Mouse (Mus musculus): ENCODE results near the gene Prune2. TPM values are rescaled to one million over a fixed set of nuclear protein-coding genes. Genes with fewer than 3 reads are reported as not detected.

Gene Prune2
- total and polyA plus RNA-seq, 3 experiments, result 0.55 TPM; not detected in 2

DNA sequence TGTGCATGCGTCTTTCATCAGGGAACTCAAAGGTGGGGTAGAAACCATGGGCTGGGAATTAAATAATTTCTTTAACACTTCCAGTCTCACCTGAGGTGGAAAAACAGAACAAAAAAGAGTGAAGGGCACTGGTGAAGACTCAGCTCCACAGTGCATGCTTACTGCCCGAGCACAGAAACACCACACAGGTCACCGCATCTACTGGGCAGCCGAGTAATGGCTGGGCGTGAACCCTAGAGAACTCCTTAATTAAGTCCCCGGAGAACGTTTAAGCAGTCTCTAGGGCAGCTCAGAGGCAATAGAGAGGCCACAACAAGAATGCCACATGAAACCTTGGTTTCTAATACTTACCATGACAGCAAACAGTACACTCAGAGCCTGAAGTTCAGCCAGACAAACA, 288.6 kb downstream of the Prune2 start:
- Histone ChIP-seq H3K4me1 (ENCODE audit: insufficient read depth, low read depth, low read length) (no peaks in the 10 kb centered on the region; the same call in 1 of the 2 replicates), H3K4me3 (ENCODE audit: low read depth, low read length) (no peak overlapping the region), H3K27me3 (ENCODE audit: insufficient read depth, low read length) (peaks cover 9% of the 10 kb centered on the region; the same call in 1 of the 2 replicates), H3K9me3 (replicated peaks) (no peaks in the 10 kb centered on the region), H3K36me3 (replicated peaks) (no peaks in the 10 kb centered on the region)
- TF ChIP-seq POLR2AphosphoS5 (IDR thresholded peaks at IDR 0.05; ENCODE audit: insufficient replicate concordance, low read depth, low read length), result no peak
- TF ChIP-seq GATA2 (IDR thresholded peaks at IDR 0.05; ENCODE audit: borderline replicate concordance, low read depth, low read length), result no peak
- TF ChIP-seq TAL1 (conservative IDR thresholded peaks at IDR 0.05; ENCODE audit: low read depth, low read length), result no peak
- ATAC-seq (ENCODE audit: extremely low read depth, insufficient number of reproducible peaks, low FRiP score, poor library complexity, severe bottlenecking) (no peak), DNase-seq (ENCODE audit: low spot score) (no peak)

DNA sequence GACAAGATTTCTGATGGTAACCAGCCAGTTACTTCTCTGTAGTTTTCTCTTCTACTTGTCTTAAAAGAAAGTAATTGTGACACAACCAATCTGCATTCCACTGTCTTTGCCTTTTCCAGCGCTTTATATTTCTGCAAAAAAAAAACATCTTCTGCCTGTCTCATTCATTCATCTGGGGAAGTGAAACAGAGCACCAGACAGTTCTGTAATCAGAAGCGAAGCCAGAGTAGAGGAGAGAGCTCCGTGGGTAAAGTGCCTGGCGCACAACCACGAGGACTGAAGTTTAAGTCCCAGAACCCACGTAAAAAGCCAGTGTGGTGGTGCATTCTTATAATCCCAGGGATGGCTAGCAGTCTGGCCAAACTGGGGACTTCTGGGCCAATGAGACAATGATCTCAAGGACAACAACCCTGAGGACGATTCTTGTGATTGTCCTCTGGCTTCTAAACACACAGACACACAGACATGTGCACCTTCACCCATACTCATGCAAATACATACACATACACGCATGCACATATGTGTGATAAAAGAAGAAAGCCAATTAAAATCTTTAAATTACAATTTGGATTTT, 291.5 kb downstream of the Prune2 start:
- TF ChIP-seq TAL1 (conservative IDR thresholded peaks at IDR 0.05; ENCODE audit: low read depth, low read length), result no peak
- no peak for TF ChIP-seq CTCF (IDR thresholded peaks at IDR 0.05; ENCODE audit: low read depth, low read length)
- no peak for TF ChIP-seq POLR2AphosphoS5 (IDR thresholded peaks at IDR 0.05; ENCODE audit: insufficient replicate concordance, low read depth, low read length)
- TF ChIP-seq GATA1 (IDR thresholded peaks at IDR 0.05; ENCODE audit: borderline replicate concordance, low read length), result no peak
- no peak for TF ChIP-seq GATA2 (IDR thresholded peaks at IDR 0.05; ENCODE audit: borderline replicate concordance, low read depth, low read length)
- Histone ChIP-seq H3K9me3 (replicated peaks) (no peaks in the 10 kb centered on the region), H3K4me3 (ENCODE audit: low read depth, low read length) (no peak overlapping the region), H3K4me1 (ENCODE audit: insufficient read depth, low read depth, low read length) (no peaks in the 10 kb centered on the region; the same call in 1 of the 2 replicates), H3K27me3 (ENCODE audit: insufficient read depth, low read length) (peaks cover 9% of the 10 kb centered on the region; the same call in 1 of the 2 replicates), H3K36me3 (replicated peaks) (no peaks in the 10 kb centered on the region)
- ATAC-seq (ENCODE audit: extremely low read depth, insufficient number of reproducible peaks, low FRiP score, poor library complexity, severe bottlenecking) (no peak), DNase-seq (ENCODE audit: low spot score) (no peak)

DNA sequence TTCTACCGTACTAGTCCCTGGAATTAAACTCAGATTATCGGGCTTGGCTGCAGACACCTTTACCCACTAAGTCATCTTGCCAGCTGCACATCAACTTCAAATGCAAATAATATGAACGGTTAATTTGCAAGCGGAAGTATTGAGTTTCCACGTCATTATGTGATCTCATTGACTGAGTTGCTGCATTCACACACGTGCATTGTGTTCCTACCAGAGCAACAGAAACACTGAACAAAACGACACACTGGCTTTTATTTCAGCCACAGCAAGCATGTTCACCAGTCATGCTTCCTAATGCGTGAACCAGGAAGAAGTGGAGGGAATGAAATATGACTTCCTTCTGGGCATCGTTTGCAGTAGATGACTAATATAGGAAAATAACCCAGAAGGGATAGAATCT, 293.8 kb downstream of the Prune2 start:
- Histone ChIP-seq H3K36me3 (replicated peaks) (no peaks in the 10 kb centered on the region), H3K27me3 (ENCODE audit: insufficient read depth, low read length) (peaks cover 9% of the 10 kb centered on the region; the same call in 1 of the 2 replicates), H3K4me1 (ENCODE audit: insufficient read depth, low read depth, low read length) (no peaks in the 10 kb centered on the region), H3K4me3 (ENCODE audit: low read depth, low read length) (no peak overlapping the region), H3K9me3 (replicated peaks) (no peaks in the 10 kb centered on the region)
- ATAC-seq (ENCODE audit: extremely low read depth, insufficient number of reproducible peaks, low FRiP score, poor library complexity, severe bottlenecking), result no peak
- TF ChIP-seq TAL1 (conservative IDR thresholded peaks at IDR 0.05; ENCODE audit: low read depth, low read length) (no peak), CTCF (IDR thresholded peaks at IDR 0.05; ENCODE audit: low read depth, low read length) (no peak), GATA2 (IDR thresholded peaks at IDR 0.05; ENCODE audit: borderline replicate concordance, low read depth, low read length) (no peak), POLR2AphosphoS5 (IDR thresholded peaks at IDR 0.05; ENCODE audit: insufficient replicate concordance, low read depth, low read length) (no peak), GATA1 (IDR thresholded peaks at IDR 0.05; ENCODE audit: borderline replicate concordance, low read length) (no peak)
- DNase-seq (ENCODE audit: low spot score), result no peak

DNA sequence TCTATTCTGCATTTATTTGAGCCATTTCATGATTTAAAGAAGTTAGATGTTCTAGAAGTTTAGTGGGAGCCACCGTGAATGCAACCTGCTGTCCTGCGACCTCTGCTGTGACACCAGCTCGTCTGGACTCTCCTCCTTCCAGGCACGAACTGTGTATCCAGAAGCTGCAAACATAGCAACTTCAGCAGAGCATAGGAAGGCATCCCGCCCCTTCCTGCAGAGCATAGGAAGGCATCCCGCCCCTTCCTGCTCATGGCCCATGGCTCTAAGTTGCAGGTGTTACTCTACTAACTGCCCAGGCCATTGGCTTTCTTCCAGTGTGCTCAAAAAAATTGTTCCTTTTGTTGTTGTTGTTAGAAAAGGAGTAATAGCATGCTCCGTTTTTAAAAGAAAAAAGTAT, 294.9 kb downstream of the Prune2 start:
- H3K4me3 ChIP-seq (ENCODE audit: low read depth, low read length), result no peak overlapping the region
- no peaks in the 10 kb centered on the region for H3K9me3 ChIP-seq (replicated peaks)
- H3K4me1 ChIP-seq (ENCODE audit: insufficient read depth, low read depth, low read length), result peaks cover 5% of the 10 kb centered on the region; the same call in 1 of the 2 replicates
- DNase-seq (ENCODE audit: low spot score), result no peak
- peaks cover 6% of the 10 kb centered on the region for H3K27me3 ChIP-seq (ENCODE audit: insufficient read depth, low read length)
- H3K36me3 ChIP-seq (replicated peaks), result no peaks in the 10 kb centered on the region
- TF ChIP-seq GATA2 (IDR thresholded peaks at IDR 0.05; ENCODE audit: borderline replicate concordance, low read depth, low read length) (no peak), GATA1 (IDR thresholded peaks at IDR 0.05; ENCODE audit: borderline replicate concordance, low read length) (no peak), POLR2AphosphoS5 (IDR thresholded peaks at IDR 0.05; ENCODE audit: insufficient replicate concordance, low read depth, low read length) (no peak), TAL1 (conservative IDR thresholded peaks at IDR 0.05; ENCODE audit: low read depth, low read length) (no peak), CTCF (IDR thresholded peaks at IDR 0.05; ENCODE audit: low read depth, low read length) (no peak)
- no peak for ATAC-seq (ENCODE audit: extremely low read depth, insufficient number of reproducible peaks, low FRiP score, poor library complexity, severe bottlenecking)

DNA sequence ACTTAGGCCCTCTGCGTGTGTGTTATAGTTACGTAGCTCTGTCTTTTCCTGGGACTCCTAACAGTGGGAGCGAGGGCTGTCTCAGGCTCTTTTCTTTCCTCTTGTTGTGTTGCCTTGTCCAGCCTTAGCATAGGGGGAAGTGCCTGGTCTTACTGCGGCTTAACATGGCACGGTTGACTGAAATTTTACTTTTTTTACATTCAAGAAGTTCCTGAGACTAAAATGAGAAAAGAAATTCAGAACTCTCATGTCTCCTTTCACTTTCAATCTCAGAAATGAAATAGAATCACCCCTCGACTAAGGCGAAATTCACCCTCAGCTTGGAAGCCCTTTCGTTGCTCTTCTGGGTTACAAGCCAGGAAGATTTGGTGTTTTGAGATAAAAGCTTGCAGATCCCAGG, 295.5 kb downstream of the Prune2 start:
- peaks cover 6% of the 10 kb centered on the region for H3K27me3 ChIP-seq (ENCODE audit: insufficient read depth, low read length)
- no peak for ATAC-seq (ENCODE audit: extremely low read depth, insufficient number of reproducible peaks, low FRiP score, poor library complexity, severe bottlenecking)
- no peaks in the 10 kb centered on the region for H3K36me3 ChIP-seq (replicated peaks)
- H3K4me1 ChIP-seq (ENCODE audit: insufficient read depth, low read depth, low read length), result peaks cover 8% of the 10 kb centered on the region
- no peaks in the 10 kb centered on the region for H3K9me3 ChIP-seq (replicated peaks)
- DNase-seq (ENCODE audit: low spot score), result no peak
- no peak for TF ChIP-seq TAL1 (conservative IDR thresholded peaks at IDR 0.05; ENCODE audit: low read depth, low read length)
- TF ChIP-seq GATA2 (IDR thresholded peaks at IDR 0.05; ENCODE audit: borderline replicate concordance, low read depth, low read length), result no peak
- TF ChIP-seq GATA1 (IDR thresholded peaks at IDR 0.05; ENCODE audit: borderline replicate concordance, low read length), result no peak
- TF ChIP-seq CTCF (IDR thresholded peaks at IDR 0.05; ENCODE audit: low read depth, low read length), result no peak
- no peak for TF ChIP-seq POLR2AphosphoS5 (IDR thresholded peaks at IDR 0.05; ENCODE audit: insufficient replicate concordance, low read depth, low read length)
- H3K4me3 ChIP-seq (ENCODE audit: low read depth, low read length), result no peak overlapping the region

DNA sequence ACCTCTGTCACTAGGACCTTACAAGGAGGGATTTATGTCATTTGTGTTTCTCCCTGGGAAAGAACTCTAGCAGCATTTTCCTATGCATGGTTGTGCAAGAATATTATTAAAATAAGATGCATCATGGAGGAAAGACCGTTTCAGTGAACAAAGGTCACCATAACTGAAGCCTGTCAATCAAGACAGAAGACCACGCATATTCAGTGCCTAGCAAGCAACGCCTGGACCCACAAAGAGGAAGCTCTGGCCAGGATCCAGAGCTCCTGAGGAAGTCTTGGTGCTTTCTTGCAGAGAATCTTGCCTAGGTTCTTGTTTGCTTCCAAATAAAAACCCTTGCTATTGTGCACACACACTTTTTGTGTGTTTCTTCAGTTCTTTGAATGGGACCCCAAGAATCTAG, 296.9 kb downstream of the Prune2 start:
- no peaks in the 10 kb centered on the region for H3K36me3 ChIP-seq (replicated peaks)
- peaks cover 6% of the 10 kb centered on the region for H3K27me3 ChIP-seq (ENCODE audit: insufficient read depth, low read length)
- peaks cover 19% of the 10 kb centered on the region for H3K4me1 ChIP-seq (ENCODE audit: insufficient read depth, low read depth, low read length)
- no peaks in the 10 kb centered on the region for H3K9me3 ChIP-seq (replicated peaks)
- no peak for DNase-seq (ENCODE audit: low spot score)
- H3K4me3 ChIP-seq (ENCODE audit: low read depth, low read length), result no peak overlapping the region
- ATAC-seq (ENCODE audit: extremely low read depth, insufficient number of reproducible peaks, low FRiP score, poor library complexity, severe bottlenecking), result no peak
- no peak for TF ChIP-seq TAL1 (conservative IDR thresholded peaks at IDR 0.05; ENCODE audit: low read depth, low read length)
